Mouse (Mus musculus) lung, adult 2 months (tissue): ENCODE measurements around the gene Dnah12.
A peak's percentile ranks its signal among the peaks of the same experiment; 100 is the strongest.

Source experiments
- CTCF ChIP-seq: fragments of 200-500 bp; IDR thresholded peaks from 2 replicates; pipeline ENCODE4 v1.5.1; 2011; ENCODE audit warnings: mild to moderate bottlenecking, low read length, control low read depth; ENCODE audit not compliant: insufficient read depth
- POLR2A ChIP-seq: fragments of 200-500 bp; IDR thresholded peaks from 2 replicates; pipeline ENCODE4 v1.6.1; 2011; ENCODE audit warnings: low read depth, mild to moderate bottlenecking, control low read depth, low read length, borderline replicate concordance; ENCODE audit errors: extremely low read depth

- TF ChIP-seq CTCF: no peak
- peak; percentile 81 for TF ChIP-seq POLR2A
Observed at GRCm38 (mm10) chr14:26669292-26670073, 23.6 kb upstream of the Dnah12 start, which contains the start of gene Pde12.
